Mouse (Mus musculus): Measurements from ENCODE around the gene Asic1. TPM values are rescaled to one million over a fixed set of nuclear protein-coding genes. Genes with fewer than 3 reads are reported as not detected.
A peak's percentile ranks its signal among the peaks of the same experiment; 100 is the strongest.

The Asic1 gene
- total RNA-seq, 2 experiments from 2014 or later, result not detected

DNA sequence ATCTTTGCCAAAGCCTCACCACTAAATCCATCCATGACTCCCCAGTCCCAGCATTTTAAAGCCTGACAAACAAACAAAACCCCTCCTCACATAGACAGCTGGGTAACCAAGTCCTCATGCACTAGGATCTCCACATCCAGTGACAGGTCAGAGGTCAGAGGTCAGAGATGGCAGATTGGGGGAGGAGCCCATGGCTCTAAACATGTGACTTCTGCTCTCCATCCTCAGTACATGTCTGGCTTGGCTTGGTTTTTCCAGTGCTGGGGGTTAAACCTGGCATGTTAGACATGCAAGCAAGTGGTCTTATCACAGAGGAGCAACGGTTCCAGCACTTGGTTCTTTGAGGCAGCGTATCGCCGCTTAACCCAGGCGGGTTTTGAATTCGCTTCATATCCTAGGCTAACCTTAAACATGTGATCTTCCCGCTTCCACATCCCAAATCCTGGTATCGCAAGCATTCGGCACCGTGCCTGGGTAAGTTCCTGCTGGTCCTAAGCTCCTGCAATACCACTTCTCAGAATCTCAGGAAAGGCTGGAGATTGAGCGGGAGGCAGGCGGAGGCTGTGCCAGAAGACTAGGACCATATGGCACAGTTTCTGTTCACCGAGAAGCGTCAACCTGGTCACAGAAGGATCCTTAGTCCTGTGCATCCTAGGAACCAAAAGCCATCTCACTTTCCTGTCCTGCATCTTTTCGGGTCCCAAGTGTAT, 8.9 kb upstream of the Asic1 start:
- ATAC-seq (replicated peaks; ENCODE audit: low FRiP score, poor library complexity, severe bottlenecking), result no peak

GRCm38 (mm10) chr15:99662371-99662770, 7.8 kb upstream of the Asic1 start:
- ATAC-seq (replicated peaks; ENCODE audit: low FRiP score, poor library complexity, severe bottlenecking), result no peak

DNA sequence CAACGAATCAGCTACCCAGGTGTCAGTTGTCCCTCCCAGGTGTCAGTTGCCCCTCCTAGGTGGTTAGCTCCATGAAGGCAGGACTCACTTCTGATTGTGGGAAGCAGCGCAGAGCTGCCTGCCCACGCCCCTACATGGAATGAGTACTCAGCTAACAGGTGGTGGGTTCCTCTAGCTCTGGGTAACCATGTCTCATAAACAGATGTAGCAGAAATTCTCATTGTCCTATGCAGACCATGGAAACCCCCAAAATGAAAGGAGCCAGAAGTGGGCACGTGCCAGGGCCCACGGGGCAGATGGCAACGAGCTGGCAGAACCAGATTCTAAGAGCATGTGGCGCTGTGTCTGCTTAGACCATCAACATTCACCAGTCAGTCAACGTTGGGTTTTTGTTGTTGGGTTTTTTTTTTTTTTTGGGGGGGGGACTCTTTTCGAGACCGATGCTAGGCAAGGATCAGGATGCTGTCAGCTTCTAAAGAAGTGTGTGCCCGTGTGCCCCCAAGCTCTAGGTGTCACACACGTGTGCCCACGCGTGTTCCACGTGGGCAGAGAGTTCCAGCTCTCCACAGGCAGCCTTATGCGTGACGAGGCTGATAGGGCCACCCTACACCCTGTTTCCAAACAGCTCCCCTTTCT, 6.1 kb upstream of the Asic1 start:
- ATAC-seq (replicated peaks; ENCODE audit: low FRiP score, poor library complexity, severe bottlenecking), result no peak

- ATAC-seq (replicated peaks; ENCODE audit: low FRiP score, poor library complexity, severe bottlenecking), result peak; percentile 68
Measured at GRCm38 (mm10) chr15:99664600-99665451, 5.3 kb upstream of the Asic1 start.

DNA sequence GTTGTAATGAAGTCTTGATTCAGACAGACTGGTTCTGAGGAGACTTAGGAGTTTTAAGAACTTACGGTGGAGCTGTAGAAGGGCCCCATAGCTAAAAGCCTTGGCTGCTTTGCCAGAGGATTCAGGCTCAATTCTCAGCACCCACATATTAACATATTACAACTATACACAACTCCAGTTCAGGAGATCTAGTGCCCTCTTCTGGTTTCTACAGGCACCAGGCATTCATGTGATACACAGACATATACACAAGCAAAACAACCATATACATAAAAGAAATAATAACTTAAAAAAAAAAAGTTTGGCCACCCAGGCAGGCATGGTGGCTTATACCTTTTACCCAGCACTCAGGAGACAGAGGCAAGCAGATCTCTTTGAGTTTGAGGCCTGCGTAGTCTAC, 2.6 kb upstream of the Asic1 start:
- ATAC-seq (replicated peaks; ENCODE audit: low FRiP score, poor library complexity, severe bottlenecking), result no peak

- ATAC-seq (replicated peaks; ENCODE audit: low FRiP score, poor library complexity, severe bottlenecking), result peak; percentile 66
Measured at GRCm38 (mm10) chr15:99668881-99669280, 1.3 kb upstream of the Asic1 start.

GRCm38 (mm10) chr15:99669392-99669791, 776 bp upstream of the Asic1 start:
- no peak for ATAC-seq (replicated peaks; ENCODE audit: low FRiP score, poor library complexity, severe bottlenecking)

DNA sequence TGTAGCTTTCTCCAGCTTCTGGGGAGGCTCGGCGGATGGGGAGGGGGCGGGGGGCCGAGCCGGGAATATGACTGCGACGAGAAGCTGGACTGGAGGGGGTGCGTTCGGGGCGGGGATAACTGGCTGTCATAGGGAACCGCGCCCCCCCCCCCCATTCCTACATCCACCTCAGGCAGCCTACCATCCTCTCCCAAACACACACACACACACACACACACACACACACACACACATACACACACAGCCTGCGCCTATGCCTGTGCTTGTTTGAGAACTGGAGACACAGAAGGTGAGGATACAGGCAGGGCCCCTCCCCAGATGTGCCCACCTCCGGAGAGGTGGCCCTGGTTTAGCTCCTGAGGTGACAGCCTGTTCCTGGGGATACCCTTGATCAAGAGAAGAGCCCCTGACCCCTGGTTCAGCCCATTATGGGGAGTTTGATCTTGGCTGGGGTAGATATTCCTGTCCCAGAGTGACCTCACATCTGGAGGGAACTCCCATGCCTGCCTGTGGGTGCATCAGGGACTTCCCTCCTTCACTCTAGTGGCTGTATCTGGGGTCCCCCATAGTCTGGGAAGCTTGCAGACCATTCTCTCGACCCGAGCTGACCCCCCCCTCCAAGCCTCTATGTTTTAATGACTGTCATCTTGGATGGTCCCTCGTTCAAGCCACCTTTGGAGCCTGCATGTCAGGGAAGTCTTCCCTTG, 949 bp downstream of the Asic1 start:
- no peak for ATAC-seq (replicated peaks; ENCODE audit: low FRiP score, poor library complexity, severe bottlenecking)

- no peak for ATAC-seq (replicated peaks; ENCODE audit: low FRiP score, poor library complexity, severe bottlenecking)
Measured at GRCm38 (mm10) chr15:99671783-99672182, 1.6 kb downstream of the Asic1 start.

- no peak for ATAC-seq (replicated peaks; ENCODE audit: low FRiP score, poor library complexity, severe bottlenecking)
Measured at GRCm38 (mm10) chr15:99674866-99675265, 4.7 kb downstream of the Asic1 start.

DNA sequence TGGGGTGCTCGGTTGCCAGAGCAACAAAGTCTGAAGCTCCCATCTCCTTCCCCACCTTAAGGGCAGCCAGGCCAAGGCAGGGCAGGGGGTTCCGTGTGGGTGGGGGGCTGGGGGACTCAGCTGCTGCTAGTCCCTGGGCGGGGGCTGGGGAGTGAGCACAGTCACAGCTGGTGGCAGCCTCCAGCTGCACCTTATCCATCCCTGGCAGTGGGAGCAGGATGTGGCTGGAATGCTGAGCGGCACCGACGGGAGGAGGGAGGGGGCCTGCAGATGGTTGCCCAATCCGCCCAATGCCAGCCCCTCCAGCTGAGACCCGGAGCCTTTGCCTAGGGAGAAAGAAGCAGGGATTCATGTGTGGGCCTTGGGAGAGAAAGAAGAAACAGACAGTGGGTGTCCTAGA, 6.9 kb downstream of the Asic1 start:
- no peak for ATAC-seq (replicated peaks; ENCODE audit: low FRiP score, poor library complexity, severe bottlenecking)

GRCm38 (mm10) chr15:99678063-99678800, 8.1 kb downstream of the Asic1 start:
- no peak for ATAC-seq (replicated peaks; ENCODE audit: low FRiP score, poor library complexity, severe bottlenecking)

GRCm38 (mm10) chr15:99679008-99679407, 8.8 kb downstream of the Asic1 start:
- no peak for ATAC-seq (replicated peaks; ENCODE audit: low FRiP score, poor library complexity, severe bottlenecking)

GRCm38 (mm10) chr15:99682880-99683279, 12.7 kb downstream of the Asic1 start:
- peak; percentile 65 for ATAC-seq (replicated peaks; ENCODE audit: low FRiP score, poor library complexity, severe bottlenecking)

GRCm38 (mm10) chr15:99684156-99684555, 14.0 kb downstream of the Asic1 start:
- no peak for ATAC-seq (replicated peaks; ENCODE audit: low FRiP score, poor library complexity, severe bottlenecking)

- peak; percentile 75 for ATAC-seq (replicated peaks; ENCODE audit: low FRiP score, poor library complexity, severe bottlenecking)
Measured at GRCm38 (mm10) chr15:99688712-99689111, 18.5 kb downstream of the Asic1 start.

DNA sequence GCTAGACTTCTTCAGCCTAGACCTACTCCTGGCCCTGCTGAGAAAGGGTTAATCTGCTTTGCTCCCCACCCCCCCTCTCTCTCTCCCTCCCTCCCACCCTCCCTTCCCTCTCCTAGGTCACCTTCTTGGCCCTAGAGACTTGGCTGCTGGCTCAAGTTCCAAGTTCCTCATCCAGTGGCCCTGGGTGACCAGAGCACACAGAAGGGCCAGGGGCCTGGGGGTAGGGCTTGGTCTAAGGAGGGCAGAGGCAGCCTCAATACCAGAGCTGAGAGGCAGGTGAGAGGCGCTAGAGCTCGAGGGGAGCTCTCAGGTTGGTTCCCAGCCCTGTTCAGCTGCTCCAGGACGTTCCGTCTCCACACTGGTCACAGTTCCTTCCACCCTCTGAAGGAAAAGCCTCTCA, 20.8 kb downstream of the Asic1 start:
- ATAC-seq (replicated peaks; ENCODE audit: low FRiP score, poor library complexity, severe bottlenecking), result no peak

- ATAC-seq (replicated peaks; ENCODE audit: low FRiP score, poor library complexity, severe bottlenecking), result no peak
Measured at GRCm38 (mm10) chr15:99691976-99692375, 21.8 kb downstream of the Asic1 start.

GRCm38 (mm10) chr15:99697309-99697708, 27.1 kb downstream of the Asic1 start:
- no peak for ATAC-seq (replicated peaks; ENCODE audit: low FRiP score, poor library complexity, severe bottlenecking)

Data from erythroid progenitor cell, adult 5-6 weeks (primary cell).